Mouse (Mus musculus) heart, embryonic 14.5 days (tissue): ENCODE results near the gene Reg3a. TPM values are rescaled to one million over a fixed set of nuclear protein-coding genes. Genes with fewer than 3 reads are reported as not detected.

Experiments used
- ATAC-seq: fragments of 200-750 bp; cut with Nextera tagmentation; 2 replicates; pipeline ENCODE4 v1.8.0; 2017; ENCODE audit warnings: low read depth, moderate TSS enrichment; ENCODE audit not compliant: insufficient number of reproducible peaks, insufficient read depth, low FRiP score
- H3K27ac ChIP-seq, 2 experiments: fragments of 200-500 bp in 1 of 2; fragments of 300-500 bp in 1 of 2; sonication (generic) in 1 of 2; replicated peaks in 1 of 2; 2 replicates each; pipeline ENCODE4 v1.5.1; 2012 to 2014; ENCODE audit warnings: low read depth in 2 of 2, low read length in 2 of 2, control low read depth in 1 of 2, mild to moderate bottlenecking in 1 of 2, mixed read lengths in 1 of 2; ENCODE audit not compliant: control insufficient read depth in 1 of 2, insufficient read depth in 1 of 2
- H3K27me3 ChIP-seq: fragments of 300-500 bp; sonication (generic); 2 replicates; pipeline ENCODE4 v1.6.1; 2014; ENCODE audit warnings: mild to moderate bottlenecking, low read length, control low read depth; ENCODE audit not compliant: control insufficient read depth, insufficient read depth
- H3K36me3 ChIP-seq: fragments of 300-500 bp; sonication (generic); 2 replicates; pipeline ENCODE4 v1.6.1; 2014; ENCODE audit warnings: mild to moderate bottlenecking, control low read depth, low read length, mixed read lengths; ENCODE audit not compliant: control insufficient read depth, insufficient read depth
- H3K4me1 ChIP-seq, 2 experiments: fragments of 200-500 bp in 1 of 2; fragments of 300-500 bp in 1 of 2; sonication (generic) in 1 of 2; 2 replicates each; pipeline ENCODE4 v1.6.1; 2012 to 2014; ENCODE audit warnings: low read length in 2 of 2, control low read depth in 1 of 2, mixed read lengths in 1 of 2; ENCODE audit not compliant: control insufficient read depth in 2 of 2, insufficient read depth in 2 of 2
- H3K4me2 ChIP-seq: fragments of 300-500 bp; sonication (generic); 2 replicates; pipeline ENCODE4 v1.6.1; 2014; ENCODE audit warnings: mild to moderate bottlenecking, low read length
- H3K4me3 ChIP-seq, 2 experiments: fragments of 200-500 bp in 1 of 2; fragments of 300-500 bp in 1 of 2; sonication (generic) in 1 of 2; 2 replicates each; pipeline ENCODE4 v1.5.1; 2012 to 2014; ENCODE audit warnings: low read length in 2 of 2, mild to moderate bottlenecking in 2 of 2, control low read depth in 1 of 2, low read depth in 1 of 2, moderate library complexity in 1 of 2; ENCODE audit not compliant: control insufficient read depth in 1 of 2, insufficient read depth in 1 of 2
- H3K9ac ChIP-seq: fragments of 300-500 bp; sonication (generic); 2 replicates; pipeline ENCODE4 v1.6.1; 2014; ENCODE audit warnings: mild to moderate bottlenecking, low read length
- H3K9me3 ChIP-seq: fragments of 300-500 bp; sonication (generic); 2 replicates; pipeline ENCODE4 v1.6.1; 2016; ENCODE audit warnings: low read length, control low read depth; ENCODE audit not compliant: control insufficient read depth
- WGBS: fragments of 180-500 bp; shearing (Covaris S2); extraction: QIAGEN DNeasy Blood & Tissue Kit; methylation state at CpG from one replicate; pipeline ENCODE4 v1.1.7; 2014; 5-methylcytosine and 5-hydroxymethylcytosine counted together
- polyA plus RNA-seq: library from polyadenylated mRNA; unstranded; fragments of >200 nt; fragmentation: Nextera tagmentation; extraction: Ambion mirVana; gene quantifications from 2 replicates; pipeline ENCODE4 v1.2.1, GENCODE M21; 2014

Gene Reg3a
- polyA plus RNA-seq = not detected in 2 replicates

DNA sequence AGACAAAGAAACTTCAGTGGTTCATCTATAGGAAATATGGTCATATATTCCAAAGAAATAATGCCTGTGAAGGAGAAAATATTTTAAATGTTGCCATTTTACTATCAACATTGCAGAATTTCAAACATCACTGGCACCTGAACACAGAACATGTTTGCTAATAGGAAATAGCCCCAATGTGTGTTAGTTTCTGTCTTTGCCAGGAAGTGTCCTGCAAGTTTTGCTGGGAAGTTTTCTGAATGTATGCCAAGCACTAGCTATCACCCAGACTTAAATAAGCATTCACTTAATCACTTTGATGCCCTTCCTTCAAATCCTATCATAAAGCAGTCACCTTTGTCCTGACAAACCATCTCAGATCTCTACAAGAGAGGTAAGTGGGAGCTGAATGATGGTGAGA, at the start of gene Reg3a:
TSS of gene Reg3a (plus strand) at position 301 of the 400 bp plus-strand sequence.
- no peak for ATAC-seq
- Histone ChIP-seq H3K9ac (no peak within 1 kb of the TSS), H3K36me3 (no peaks in the 10 kb centered on the region), H3K4me1 (no peaks in the 10 kb centered on the region), H3K9me3 (no peaks in the 10 kb centered on the region), H3K27ac (no peak within 1 kb of the TSS), H3K4me2 (no peak within 1 kb of the TSS), H3K4me3 (no peak within 1 kb of the TSS), H3K27me3 (no peaks in the 10 kb centered on the region)

DNA sequence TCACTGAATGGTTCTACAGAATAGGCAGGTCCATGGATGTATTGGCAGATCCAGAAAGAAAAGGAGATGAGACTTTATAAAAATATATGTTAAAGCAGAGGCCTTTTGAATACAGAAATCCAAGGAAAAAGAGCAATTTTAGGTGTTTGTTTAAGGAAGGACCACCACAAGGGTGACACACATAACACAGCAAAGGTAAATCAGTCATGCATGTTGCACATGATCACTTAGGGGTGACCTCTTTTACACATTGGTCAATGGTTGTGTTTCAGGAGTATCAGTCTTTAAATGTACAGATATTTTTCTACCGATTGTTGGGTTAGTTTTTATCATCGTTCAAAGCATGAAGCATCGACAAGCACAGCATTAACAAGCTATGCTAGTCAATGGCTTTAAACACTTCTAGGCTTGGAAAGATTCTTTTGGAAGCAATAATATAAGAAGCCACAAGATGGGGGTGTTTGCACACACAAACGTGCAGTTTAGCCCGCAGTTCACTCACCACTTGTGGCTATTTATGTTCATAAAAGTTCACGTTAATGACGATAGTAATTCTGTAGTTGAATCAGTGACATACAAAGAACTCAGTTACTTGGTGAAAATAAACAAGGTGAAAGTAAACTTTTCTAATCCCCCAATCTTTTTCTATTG, 48.5 kb upstream of the Reg3a start:
- WGBS = 24% methylated on average over 7 of the region's 7 CpGs
- H3K9ac ChIP-seq = no peak overlapping the region
- H3K4me1 ChIP-seq = no peaks in the 10 kb centered on the region
- ATAC-seq = no peak
- H3K27ac ChIP-seq = no peak overlapping the region
- no peaks in the 10 kb centered on the region for H3K36me3 ChIP-seq
- no peak overlapping the region for H3K4me3 ChIP-seq
- no peaks in the 10 kb centered on the region for H3K9me3 ChIP-seq
- H3K27me3 ChIP-seq = no peaks in the 10 kb centered on the region
- H3K4me2 ChIP-seq = no peak overlapping the region

DNA sequence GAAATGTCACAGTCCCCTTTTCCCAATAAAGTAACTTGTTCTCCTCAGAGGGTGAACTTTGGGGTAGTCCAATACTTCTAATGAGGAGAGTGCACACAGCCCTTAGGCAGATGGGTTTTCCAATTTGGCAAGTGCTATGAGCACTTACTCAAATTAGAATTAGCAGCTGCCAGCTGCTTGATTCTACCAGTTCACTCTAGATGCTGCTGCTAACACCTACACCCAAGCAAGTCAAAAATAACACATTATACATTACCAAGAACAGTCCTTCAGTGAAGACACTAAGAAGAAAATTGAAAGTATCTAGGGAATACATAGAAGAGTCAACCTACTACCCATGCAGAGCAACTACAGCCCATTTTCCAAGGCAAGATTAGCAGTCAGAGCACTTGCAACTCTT, 40.2 kb upstream of the Reg3a start:
- H3K4me1 ChIP-seq = no peaks in the 10 kb centered on the region
- no peaks in the 10 kb centered on the region for H3K9me3 ChIP-seq
- no peak overlapping the region for H3K4me3 ChIP-seq
- no peak overlapping the region for H3K9ac ChIP-seq
- H3K36me3 ChIP-seq = no peaks in the 10 kb centered on the region
- H3K27ac ChIP-seq = no peak overlapping the region
- H3K27me3 ChIP-seq = no peaks in the 10 kb centered on the region
- no peak overlapping the region for H3K4me2 ChIP-seq
- no peak for ATAC-seq

DNA sequence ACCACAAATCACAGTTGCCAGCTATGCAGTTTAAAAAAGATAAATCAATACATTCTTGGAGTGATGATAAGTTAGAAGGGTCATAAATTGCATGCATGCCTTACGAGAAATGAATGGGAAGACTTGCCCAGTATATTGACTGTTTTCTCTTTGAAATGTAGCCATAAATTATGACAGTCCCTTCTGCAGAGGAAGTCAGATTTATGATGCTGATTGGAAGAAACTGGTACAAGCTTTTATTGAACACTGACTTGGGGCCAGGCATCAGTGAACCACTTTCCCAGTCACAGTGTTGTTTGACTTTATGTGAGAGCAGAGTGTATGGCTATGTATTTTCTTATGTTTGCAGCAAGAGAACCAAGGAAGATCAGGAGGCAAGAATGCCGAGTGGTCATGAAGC, 38.8 kb upstream of the Reg3a start:
- ATAC-seq = no peak
- Histone ChIP-seq H3K4me3 (no peak overlapping the region), H3K27ac (no peak overlapping the region), H3K4me1 (no peaks in the 10 kb centered on the region), H3K4me2 (no peak overlapping the region), H3K36me3 (no peaks in the 10 kb centered on the region), H3K9ac (no peak overlapping the region), H3K9me3 (no peaks in the 10 kb centered on the region), H3K27me3 (no peaks in the 10 kb centered on the region)
- WGBS = 75% methylated on average over 2 of the region's 2 CpGs

DNA sequence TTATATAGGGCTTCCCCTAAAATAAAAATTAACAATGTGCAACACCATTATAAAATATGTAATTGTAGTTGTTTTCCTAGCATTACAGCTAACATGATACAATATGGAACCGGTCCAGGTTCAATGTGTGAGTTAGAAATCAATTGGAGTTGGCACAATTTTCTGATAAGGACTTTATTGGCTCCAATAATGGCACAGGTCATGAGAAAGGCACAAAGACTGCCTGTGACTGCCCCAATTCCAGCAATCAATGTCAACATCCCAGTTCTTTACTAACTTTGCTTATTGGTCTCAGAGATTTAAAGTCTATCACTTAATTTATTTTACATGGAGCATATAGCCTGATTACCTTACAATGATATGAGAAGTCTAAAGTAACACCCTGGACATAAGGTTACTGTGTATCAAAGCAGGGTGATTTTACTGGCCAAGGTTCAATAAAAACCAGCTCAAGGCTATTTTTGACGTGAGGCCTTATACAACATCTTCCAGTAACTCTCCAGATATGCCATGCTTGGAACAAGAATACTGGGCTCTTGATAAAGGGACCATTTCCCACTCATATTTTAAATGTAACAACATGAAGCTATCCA, 18.4 kb upstream of the Reg3a start:
- H3K9ac ChIP-seq = no peak overlapping the region
- no peak overlapping the region for H3K27ac ChIP-seq
- H3K4me1 ChIP-seq = no peaks in the 10 kb centered on the region
- H3K27me3 ChIP-seq = no peaks in the 10 kb centered on the region
- no peak for ATAC-seq
- no peak overlapping the region for H3K4me2 ChIP-seq
- H3K36me3 ChIP-seq = no peaks in the 10 kb centered on the region
- WGBS = 40% methylated on average over 2 of the region's 2 CpGs
- no peaks in the 10 kb centered on the region for H3K9me3 ChIP-seq
- H3K4me3 ChIP-seq = no peak overlapping the region

DNA sequence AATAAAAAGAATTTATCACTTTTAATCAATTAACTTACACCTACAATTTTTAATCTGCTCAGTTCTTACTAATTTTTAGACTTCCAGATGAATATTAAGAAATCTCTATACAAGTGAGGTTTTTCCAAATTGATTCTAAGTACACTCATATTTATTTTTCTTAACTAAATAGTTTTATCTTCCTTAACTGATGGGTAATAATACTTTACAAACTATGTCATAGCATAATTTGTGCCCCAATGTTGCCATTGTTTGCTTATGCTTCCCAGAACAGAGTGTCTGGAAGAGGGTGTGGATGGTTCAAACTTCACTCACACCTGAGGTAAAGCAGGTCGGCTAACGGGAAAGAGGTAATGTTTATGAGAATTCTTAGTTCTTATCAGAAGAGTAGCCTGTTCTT, 10.2 kb upstream of the Reg3a start, which contains the start of gene Reg3b:
TSS of gene Reg3b (plus strand) at position 301 of the 400 bp plus-strand sequence.
- H3K4me1 ChIP-seq = no peaks in the 10 kb centered on the region
- no peaks in the 10 kb centered on the region for H3K27me3 ChIP-seq
- 79% methylated on average over 2 of the region's 2 CpGs for WGBS

DNA sequence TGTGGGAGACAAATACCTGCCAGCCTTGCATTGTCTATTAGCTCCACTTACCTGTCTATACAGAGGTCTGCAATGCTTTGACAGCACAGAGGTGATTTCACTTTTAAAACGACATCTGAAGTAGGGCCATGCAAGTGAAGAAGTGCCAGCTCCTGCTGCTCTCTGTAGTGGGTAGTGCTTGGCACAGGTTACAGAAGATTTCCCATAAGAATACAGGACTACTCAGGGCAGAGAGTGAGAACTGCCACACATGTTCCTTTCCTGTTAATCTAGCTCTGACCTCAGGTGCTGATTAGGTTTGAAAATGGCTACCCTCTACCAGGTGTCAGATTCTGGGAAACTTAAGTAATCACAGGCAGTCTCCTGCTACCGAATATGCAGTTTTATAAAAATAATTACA, 1.7 kb upstream of the Reg3a start, which contains the start of gene Reg3d:
TSS of gene Reg3d (minus strand) at position 101 of the 400 bp plus-strand sequence.
- 61% methylated on average over 2 of the region's 2 CpGs for WGBS
- Histone ChIP-seq H3K9me3 (no peaks in the 10 kb centered on the region), H3K27ac (no peak within 1 kb of the TSS), H3K4me2 (no peak within 1 kb of the TSS), H3K36me3 (no peaks in the 10 kb centered on the region), H3K27me3 (no peaks in the 10 kb centered on the region), H3K9ac (no peak within 1 kb of the TSS), H3K4me1 (no peaks in the 10 kb centered on the region), H3K4me3 (no peak within 1 kb of the TSS)
- ATAC-seq = no peak

More for the DNA sequence above, 10.2 kb upstream of the Reg3a start, which contains the start of gene Reg3b:
- Histone ChIP-seq H3K36me3 (no peaks in the 10 kb centered on the region), H3K4me2 (no peak within 1 kb of the TSS), H3K9ac (no peak within 1 kb of the TSS), H3K4me3 (no peak within 1 kb of the TSS), H3K27ac (no peak within 1 kb of the TSS), H3K9me3 (no peaks in the 10 kb centered on the region)
- ATAC-seq = no peak

DNA sequence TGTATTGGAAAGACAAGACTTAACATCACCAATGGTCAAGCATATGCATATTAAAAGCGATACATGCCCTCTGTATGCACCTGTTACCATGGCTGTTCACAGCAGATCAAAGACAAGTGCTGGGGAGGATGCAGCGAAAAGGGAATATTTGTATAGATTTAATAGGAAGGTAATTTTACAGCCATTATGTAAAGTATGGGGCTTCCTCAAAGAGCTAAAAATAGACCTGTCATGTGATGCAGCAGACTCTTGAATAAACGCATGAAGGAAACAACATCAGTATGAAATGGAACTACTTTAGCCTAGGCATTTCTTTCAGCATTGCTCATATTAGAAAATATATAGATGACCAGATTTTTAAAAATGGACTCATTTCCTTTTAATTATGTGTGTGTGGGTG, 5.1 kb downstream of the Reg3a start:
- no peak for ATAC-seq
- no peak overlapping the region for H3K4me2 ChIP-seq
- H3K36me3 ChIP-seq = no peaks in the 10 kb centered on the region
- no peak overlapping the region for H3K4me3 ChIP-seq
- H3K27ac ChIP-seq = no peak overlapping the region
- no peaks in the 10 kb centered on the region for H3K9me3 ChIP-seq
- no peaks in the 10 kb centered on the region for H3K4me1 ChIP-seq
- WGBS = 78% methylated on average over 3 of the region's 3 CpGs
- H3K27me3 ChIP-seq = no peaks in the 10 kb centered on the region
- H3K9ac ChIP-seq = no peak overlapping the region
